8 mouse cellular contexts compared by ENCODE assay signal in genomic region chr16:57243858-57244248, GRCm38 (mm10). TPM values are rescaled to one million over a fixed set of nuclear protein-coding genes. Genes with fewer than 3 reads are reported as not detected.
DNase-seq lines count a peak whose midpoint lies in the region; ATAC-seq and TF ChIP-seq lines count a peak whose summit lies in the region.

No protein-coding gene starts in this region.

- H3K27me3 ChIP-seq in embryonic facial prominence, embryonic 12.5 days = no peaks in the 10 kb centered on the region
- H3K27me3 ChIP-seq in heart, embryonic 10.5 days (ENCODE audit: insufficient read depth, poor library complexity, severe bottlenecking) = no peaks in the 10 kb centered on the region
- no peaks in the 10 kb centered on the region for H3K27me3 ChIP-seq in liver, embryonic 14.5 days (ENCODE audit: control insufficient read depth, insufficient read depth, low read length)
- no peaks in the 10 kb centered on the region for H3K27me3 ChIP-seq in neural tube, embryonic 13.5 days
- no peaks in the 10 kb centered on the region for H3K27me3 ChIP-seq in stomach, postnatal 0 days (ENCODE audit: control insufficient read depth, insufficient read depth, low read length)

- no peaks in the 10 kb centered on the region for H3K9me3 ChIP-seq in embryonic facial prominence, embryonic 12.5 days
- H3K9me3 ChIP-seq in heart, embryonic 10.5 days = no peaks in the 10 kb centered on the region
- no peaks in the 10 kb centered on the region for H3K9me3 ChIP-seq in liver, embryonic 14.5 days (ENCODE audit: control insufficient read depth, low read length)
- H3K9me3 ChIP-seq in neural tube, embryonic 13.5 days = no peaks in the 10 kb centered on the region
- no peaks in the 10 kb centered on the region for H3K9me3 ChIP-seq in stomach, postnatal 0 days (ENCODE audit: control insufficient read depth, low read length)

- no peak overlapping the region for H3K4me2 ChIP-seq in embryonic facial prominence, embryonic 12.5 days (replicated peaks)
- no peak overlapping the region for H3K4me2 ChIP-seq in liver, embryonic 14.5 days (ENCODE audit: low read depth)
- no peak overlapping the region for H3K4me2 ChIP-seq in neural tube, embryonic 13.5 days
- H3K4me2 ChIP-seq in stomach, postnatal 0 days (replicated peaks; ENCODE audit: low read depth) = no peak overlapping the region

- 0 out of 2 replicates have a peak overlapping the region, but pooled peaks have one; percentile 25 for H3K27ac ChIP-seq in embryonic facial prominence, embryonic 12.5 days
- H3K27ac ChIP-seq in heart, embryonic 10.5 days = no peak overlapping the region
- no peak overlapping the region for H3K27ac ChIP-seq in liver, embryonic 14.5 days
- H3K27ac ChIP-seq in neural tube, embryonic 13.5 days (replicated peaks) = no peak overlapping the region
- no peak overlapping the region for H3K27ac ChIP-seq in stomach, postnatal 0 days (replicated peaks)

- 6% methylated on average over 6 of the region's 6 CpGs for WGBS in embryonic facial prominence, embryonic 12.5 days
- 6% methylated on average over 6 of the region's 6 CpGs for WGBS in heart, embryonic 10.5 days
- WGBS in liver, embryonic 14.5 days (ENCODE audit: insufficient replicate concordance) = 8% methylated on average over 6 of the region's 6 CpGs
- 13% methylated on average over 6 of the region's 6 CpGs for WGBS in neural tube, embryonic 13.5 days
- WGBS in stomach, postnatal 0 days = 8% methylated on average over 6 of the region's 6 CpGs

- no peak for TF ChIP-seq EP300 in liver, embryonic 14.5 days (IDR thresholded peaks at IDR 0.05; ENCODE audit: low read depth)
- TF ChIP-seq EP300 in stomach, postnatal 0 days (optimal IDR thresholded peaks at IDR 0.05) = no peak

- TF ChIP-seq CTCF in liver, embryonic 14.5 days (IDR thresholded peaks at IDR 0.05; ENCODE audit: low read depth) = peak; percentile 77
- TF ChIP-seq CTCF in stomach, postnatal 0 days (IDR thresholded peaks at IDR 0.05; ENCODE audit: low read depth) = peak; percentile 95

- H3K9ac ChIP-seq in embryonic facial prominence, embryonic 12.5 days = no peak overlapping the region
- no peak overlapping the region for H3K9ac ChIP-seq in liver, embryonic 14.5 days (replicated peaks)
- H3K9ac ChIP-seq in neural tube, embryonic 13.5 days = no peak overlapping the region
- no peak overlapping the region for H3K9ac ChIP-seq in stomach, postnatal 0 days (ENCODE audit: low read length)

- H3K4me1 ChIP-seq in embryonic facial prominence, embryonic 12.5 days = 0 out of 2 replicates have a peak, but pooled peaks cover 2% of the 10 kb centered on the region
- H3K4me1 ChIP-seq in heart, embryonic 10.5 days = no peaks in the 10 kb centered on the region
- no peaks in the 10 kb centered on the region for H3K4me1 ChIP-seq in liver, embryonic 14.5 days (replicated peaks; ENCODE audit: control insufficient read depth in 2 of 2, insufficient read depth in 2 of 2, low read length in 1 of 2)
- H3K4me1 ChIP-seq in neural tube, embryonic 13.5 days (replicated peaks) = no peaks in the 10 kb centered on the region
- no peaks in the 10 kb centered on the region for H3K4me1 ChIP-seq in stomach, postnatal 0 days (replicated peaks; ENCODE audit: control insufficient read depth, insufficient read depth)

- no peaks in the 10 kb centered on the region for H3K36me3 ChIP-seq in embryonic facial prominence, embryonic 12.5 days
- H3K36me3 ChIP-seq in heart, embryonic 10.5 days = no peaks in the 10 kb centered on the region
- H3K36me3 ChIP-seq in liver, embryonic 14.5 days (replicated peaks; ENCODE audit: control insufficient read depth, insufficient read depth, low read depth) = no peaks in the 10 kb centered on the region
- H3K36me3 ChIP-seq in neural tube, embryonic 13.5 days = no peaks in the 10 kb centered on the region
- H3K36me3 ChIP-seq in stomach, postnatal 0 days (ENCODE audit: control insufficient read depth, insufficient read depth, low read length) = no peaks in the 10 kb centered on the region

- no peak for ATAC-seq in embryonic facial prominence, embryonic 12.5 days (ENCODE audit: insufficient number of reproducible peaks, insufficient read depth, low FRiP score, low TSS enrichment)
- no peak for ATAC-seq in liver, embryonic 14.5 days (ENCODE audit: insufficient read depth)
- ATAC-seq in neural tube, embryonic 13.5 days (ENCODE audit: low read depth) = peak; percentile 71; the same call in 1 of the 2 replicates
- peak; percentile 63; the same call in 1 of the 2 replicates for ATAC-seq in stomach, postnatal 0 days (ENCODE audit: low FRiP score, low TSS enrichment)

- peak; percentile 63 for DNase-seq in A20 (ENCODE audit: low read depth, low spot score)
- peak; percentile 88 for DNase-seq in adrenal gland, postnatal 14 days
- DNase-seq in heart, embryonic 10.5 days (ENCODE audit: low spot score) = peak; percentile 80
- DNase-seq in kidney, postnatal 10 days = peak; percentile 93
- peak in 2 of 3 experiments; percentile 9 to 28 for DNase-seq in liver, embryonic 14.5 days (ENCODE audit: low read depth in 3 of 3, low spot score in 3 of 3)
- DNase-seq in stomach, postnatal 0 days (ENCODE audit: low spot score) = peak; percentile 79

- H3K4me3 ChIP-seq in embryonic facial prominence, embryonic 12.5 days = no peak overlapping the region
- H3K4me3 ChIP-seq in heart, embryonic 10.5 days = no peak overlapping the region
- no peak overlapping the region for H3K4me3 ChIP-seq in liver, embryonic 14.5 days (ENCODE audit: insufficient read depth in 1 of 2, low read depth in 2 of 2, low read length in 2 of 2)
- H3K4me3 ChIP-seq in neural tube, embryonic 13.5 days = no peak overlapping the region
- no peak overlapping the region for H3K4me3 ChIP-seq in stomach, postnatal 0 days (ENCODE audit: low read depth, low read length)

RNA-seq across cellular contexts. Expression of gene Tbc1d23, which starts 12.5 kb away (rescaled TPM):
- total RNA-seq in adrenal gland, postnatal 14 days (2021) = 35.4 and 40.6 TPM in 2 replicates
- 31.1 and 32.6 TPM in 2 replicates for polyA plus RNA-seq in embryonic facial prominence, embryonic 12.5 days (2016; fragmentation: Nextera tagmentation; extraction: Ambion mirVana)
- 16.7 and 17.5 TPM in 2 replicates for polyA plus RNA-seq in heart, embryonic 10.5 days (2016; fragmentation: Nextera tagmentation; extraction: Ambion mirVana)
- 5.0 and 6.6 TPM in 2 replicates for polyA plus RNA-seq in liver, embryonic 14.5 days (2012; rRNA removed)
- polyA plus RNA-seq in liver, embryonic 14.5 days (2014; fragmentation: Nextera tagmentation; extraction: Ambion mirVana) = 4.8 and 5.4 TPM in 2 replicates
- 24.0 and 31.3 TPM in 2 replicates for polyA plus RNA-seq in neural tube, embryonic 13.5 days (2015; fragmentation: Nextera tagmentation; extraction: Ambion mirVana)
- polyA plus RNA-seq in stomach, postnatal 0 days (2015; fragmentation: Nextera tagmentation; extraction: Ambion mirVana) = 16.9 and 17.1 TPM in 2 replicates

RNA-seq across cellular contexts. Expression of gene Tmem30c, which starts 48.8 kb away (rescaled TPM):
- total RNA-seq in adrenal gland, postnatal 14 days (2021) = not detected in 2 replicates
- 0.14 TPM in 1 of 2 replicates, not detected in the other for polyA plus RNA-seq in embryonic facial prominence, embryonic 12.5 days (2016; fragmentation: Nextera tagmentation; extraction: Ambion mirVana)
- polyA plus RNA-seq in heart, embryonic 10.5 days (2016; fragmentation: Nextera tagmentation; extraction: Ambion mirVana) = not detected in 2 replicates
- polyA plus RNA-seq in liver, embryonic 14.5 days (2012; rRNA removed) = 0.02 TPM in 1 of 2 replicates, not detected in the other
- polyA plus RNA-seq in liver, embryonic 14.5 days (2014; fragmentation: Nextera tagmentation; extraction: Ambion mirVana) = not detected in 2 replicates
- polyA plus RNA-seq in neural tube, embryonic 13.5 days (2015; fragmentation: Nextera tagmentation; extraction: Ambion mirVana) = 0.22 and 0.41 TPM in 2 replicates
- 0.08 TPM in 1 of 2 replicates, not detected in the other for polyA plus RNA-seq in stomach, postnatal 0 days (2015; fragmentation: Nextera tagmentation; extraction: Ambion mirVana)

Comparison
In these comparisons a context has a peak if more than half of its experiments do, and no peak if none do; other contexts are left out.
1. DNase-seq: peak in every context shown above with its lines; median percentile 93 in kidney, postnatal 10 days; 88 in adrenal gland, postnatal 14 days; 80 in heart, embryonic 10.5 days; 79 in stomach, postnatal 0 days; 63 in A20; 18 in liver, embryonic 14.5 days.
2. ATAC-seq: peak in neural tube, embryonic 13.5 days (single experiment) and stomach, postnatal 0 days (single experiment); none in embryonic facial prominence, embryonic 12.5 days (single experiment) and liver, embryonic 14.5 days (single experiment).